Mouse (Mus musculus) lung, embryonic 16.5 days (tissue): ENCODE measurements around the gene Cdkn2b. TPM values are rescaled to one million over a fixed set of nuclear protein-coding genes. Genes with fewer than 3 reads are reported as not detected.

Source experiments
- ATAC-seq: fragments of 200-750 bp; cut with Nextera tagmentation; 2 replicates; pipeline ENCODE4 v1.8.0; 2017; ENCODE audit warnings: low read depth, mild to moderate bottlenecking, moderate library complexity
- H3K27ac ChIP-seq: fragments of 300-500 bp; sonication (generic); 2 replicates; pipeline ENCODE4 v1.5.1; 2014; ENCODE audit warnings: mild to moderate bottlenecking, control low read depth, low read length
- H3K27me3 ChIP-seq: fragments of 300-500 bp; sonication (generic); 2 replicates; pipeline ENCODE4 v1.6.1; 2014; ENCODE audit warnings: low read depth, low read length, mixed read lengths; ENCODE audit not compliant: control insufficient read depth, insufficient read depth
- H3K36me3 ChIP-seq: fragments of 300-500 bp; sonication (generic); 2 replicates; pipeline ENCODE4 v1.6.1; 2014; ENCODE audit warnings: low read length; ENCODE audit not compliant: control insufficient read depth, insufficient read depth
- H3K4me1 ChIP-seq: fragments of 300-500 bp; sonication (generic); replicated peaks from 2 replicates; pipeline ENCODE4 v1.6.1; 2014; ENCODE audit warnings: low read length, mixed read lengths; ENCODE audit not compliant: control insufficient read depth, insufficient read depth
- H3K4me2 ChIP-seq: fragments of 300-500 bp; sonication (generic); 2 replicates; pipeline ENCODE4 v1.6.1; 2014; ENCODE audit warnings: low read depth, low read length, control low read depth
- H3K4me3 ChIP-seq: fragments of 300-500 bp; sonication (generic); 2 replicates; pipeline ENCODE4 v1.5.1; 2014; ENCODE audit warnings: mild to moderate bottlenecking, low read length, control low read depth
- H3K9ac ChIP-seq: fragments of 300-500 bp; sonication (generic); 2 replicates; pipeline ENCODE4 v1.6.1; 2014; ENCODE audit warnings: low read length, control low read depth
- H3K9me3 ChIP-seq: fragments of 300-500 bp; sonication (generic); 2 replicates; pipeline ENCODE4 v1.6.1; 2016; ENCODE audit warnings: low read length; ENCODE audit not compliant: control insufficient read depth
- WGBS: fragments of 180-500 bp; shearing (Covaris S2); extraction: QIAGEN DNeasy Blood & Tissue Kit; methylation state at CpG from one replicate; pipeline ENCODE4 v1.1.7; 2014; 5-methylcytosine and 5-hydroxymethylcytosine counted together
- polyA plus RNA-seq: library from polyadenylated mRNA; unstranded; fragments of >200 nt; fragmentation: Nextera tagmentation; extraction: Ambion mirVana; gene quantifications from 2 replicates; pipeline ENCODE4 v1.2.1, GENCODE M21; 2015

Cdkn2b gene
- polyA plus RNA-seq, 1 experiment from 2014 or later = 6.7 TPM

GRCm38 (mm10) chr4:89294486-89295440 is 16.1 kb downstream of the Cdkn2b start, which contains the start of gene Cdkn2a:
Gene Cdkn2a (minus strand): TSS chr4:89294653.
- Histone ChIP-seq H3K36me3 (no peaks in the 10 kb centered on the region), H3K4me3 (peak within 1 kb of the TSS; percentile 72), H3K27ac (no peak within 1 kb of the TSS), H3K9ac (peak within 1 kb of the TSS; percentile 69), H3K27me3 (peaks cover 80% of the 10 kb centered on the region), H3K4me2 (peak within 1 kb of the TSS; percentile 96), H3K9me3 (no peaks in the 10 kb centered on the region), H3K4me1 (peaks cover 6% of the 10 kb centered on the region; the same call in 1 of the 2 replicates)
- peak; percentile 87 for ATAC-seq
- under 1% methylated on average over 96 of the region's 117 CpGs for WGBS

GRCm38 (mm10) chr4:89294091-89294485 is 16.8 kb downstream of the Cdkn2b start:
- Histone ChIP-seq H3K4me3 (peak overlapping the region; percentile 72), H3K4me1 (peaks cover 6% of the 10 kb centered on the region; the same call in 1 of the 2 replicates), H3K4me2 (peak overlapping the region; percentile 96), H3K27me3 (peaks cover 82% of the 10 kb centered on the region), H3K36me3 (no peaks in the 10 kb centered on the region), H3K9ac (peak overlapping the region; percentile 69), H3K27ac (no peak overlapping the region), H3K9me3 (no peaks in the 10 kb centered on the region)
- 1% methylated on average over 26 of the region's 26 CpGs for WGBS
- no peak; the same call in 1 of the 2 replicates for ATAC-seq

- no peaks in the 10 kb centered on the region for H3K36me3 ChIP-seq
- H3K9me3 ChIP-seq = no peaks in the 10 kb centered on the region
- no peak for ATAC-seq
- H3K4me3 ChIP-seq = no peak overlapping the region
- H3K27me3 ChIP-seq = peaks cover 87% of the 10 kb centered on the region
- no peak overlapping the region for H3K4me2 ChIP-seq
- 16% methylated on average over 7 of the region's 7 CpGs for WGBS
- H3K27ac ChIP-seq = no peak overlapping the region
- H3K9ac ChIP-seq = no peak overlapping the region
- peaks cover 6% of the 10 kb centered on the region; the same call in 1 of the 2 replicates for H3K4me1 ChIP-seq
Measured at GRCm38 (mm10) chr4:89293516-89293915, 17.3 kb downstream of the Cdkn2b start.

GRCm38 (mm10) chr4:89289028-89289427 is 21.8 kb downstream of the Cdkn2b start:
- Histone ChIP-seq H3K4me2 (no peak overlapping the region), H3K36me3 (no peaks in the 10 kb centered on the region), H3K9me3 (no peaks in the 10 kb centered on the region), H3K4me1 (peaks cover under 1% of the 10 kb centered on the region; the same call in 1 of the 2 replicates), H3K9ac (no peak overlapping the region), H3K27me3 (peaks cover 74% of the 10 kb centered on the region), H3K27ac (no peak overlapping the region), H3K4me3 (no peak overlapping the region)
- no peak for ATAC-seq
- WGBS = 1% methylated on average over 4 of the region's 4 CpGs

GRCm38 (mm10) chr4:89286566-89286965 is 24.3 kb downstream of the Cdkn2b start:
- H3K4me2 ChIP-seq = no peak overlapping the region
- no peak overlapping the region for H3K27ac ChIP-seq
- H3K4me3 ChIP-seq = no peak overlapping the region
- 0 out of 2 replicates have a peak, but pooled peaks cover 2% of the 10 kb centered on the region for H3K4me1 ChIP-seq
- H3K27me3 ChIP-seq = peaks cover 75% of the 10 kb centered on the region
- 7% methylated on average over 1 of the region's 1 CpGs for WGBS
- no peak overlapping the region for H3K9ac ChIP-seq
- H3K9me3 ChIP-seq = no peaks in the 10 kb centered on the region
- no peak for ATAC-seq
- no peaks in the 10 kb centered on the region for H3K36me3 ChIP-seq

- no peak overlapping the region for H3K9ac ChIP-seq
- H3K4me2 ChIP-seq = no peak overlapping the region
- H3K4me1 ChIP-seq = 0 out of 2 replicates have a peak, but pooled peaks cover 2% of the 10 kb centered on the region
- H3K36me3 ChIP-seq = no peaks in the 10 kb centered on the region
- no peak overlapping the region for H3K27ac ChIP-seq
- 25% methylated on average over 7 of the region's 7 CpGs for WGBS
- peaks cover 73% of the 10 kb centered on the region for H3K27me3 ChIP-seq
- no peak for ATAC-seq
- H3K9me3 ChIP-seq = no peaks in the 10 kb centered on the region
- no peak overlapping the region for H3K4me3 ChIP-seq
Measured at GRCm38 (mm10) chr4:89285688-89286087, 25.2 kb downstream of the Cdkn2b start.

GRCm38 (mm10) chr4:89282661-89283060 is 28.2 kb downstream of the Cdkn2b start:
- H3K9ac ChIP-seq = no peak overlapping the region
- H3K4me1 ChIP-seq = 0 out of 2 replicates have a peak, but pooled peaks cover 2% of the 10 kb centered on the region
- no peak overlapping the region for H3K4me3 ChIP-seq
- ATAC-seq = no peak
- H3K9me3 ChIP-seq = no peaks in the 10 kb centered on the region
- H3K27ac ChIP-seq = no peak overlapping the region
- no peaks in the 10 kb centered on the region for H3K36me3 ChIP-seq
- H3K27me3 ChIP-seq = peaks cover 69% of the 10 kb centered on the region
- no peak overlapping the region for H3K4me2 ChIP-seq
- under 1% methylated on average over 12 of the region's 12 CpGs for WGBS

- 0 out of 2 replicates have a peak, but pooled peaks cover 2% of the 10 kb centered on the region for H3K4me1 ChIP-seq
- H3K9ac ChIP-seq = no peak overlapping the region
- ATAC-seq = peak; percentile 73
- H3K36me3 ChIP-seq = no peaks in the 10 kb centered on the region
- peaks cover 71% of the 10 kb centered on the region for H3K27me3 ChIP-seq
- peak overlapping the region; percentile 29; the same call in 1 of the 2 replicates for H3K4me2 ChIP-seq
- no peak overlapping the region for H3K27ac ChIP-seq
- WGBS = under 1% methylated on average over 25 of the region's 25 CpGs
- no peaks in the 10 kb centered on the region for H3K9me3 ChIP-seq
- peak overlapping the region; percentile 10; the same call in 1 of the 2 replicates for H3K4me3 ChIP-seq
Measured at GRCm38 (mm10) chr4:89282036-89282566, 28.7 kb downstream of the Cdkn2b start.

GRCm38 (mm10) chr4:89281236-89281635 is 29.6 kb downstream of the Cdkn2b start:
- peaks cover 75% of the 10 kb centered on the region for H3K27me3 ChIP-seq
- H3K4me2 ChIP-seq = no peak overlapping the region
- no peaks in the 10 kb centered on the region for H3K9me3 ChIP-seq
- H3K9ac ChIP-seq = no peak overlapping the region
- H3K4me1 ChIP-seq = 0 out of 2 replicates have a peak, but pooled peaks cover 2% of the 10 kb centered on the region
- ATAC-seq = no peak
- H3K27ac ChIP-seq = no peak overlapping the region
- WGBS = 3% methylated on average over 7 of the region's 7 CpGs
- no peaks in the 10 kb centered on the region for H3K36me3 ChIP-seq
- H3K4me3 ChIP-seq = no peak overlapping the region
